Mouse (Mus musculus) cortical plate, adult 2 months (tissue): ENCODE measurements around the gene Gabbr2. TPM values are rescaled to one million over a fixed set of nuclear protein-coding genes. Genes with fewer than 3 reads are reported as not detected.
"Not testable (repeated sequence)": the region's sequence is repeated elsewhere in the genome, so short reads cannot be mapped to it uniquely, and the experiment has no call there.

Experiments
- H3K27ac ChIP-seq: fragments of 200-500 bp; 2 replicates; pipeline ENCODE4 v1.5.1; 2012; ENCODE audit warnings: low read length, control low read depth, inconsistent platforms; ENCODE audit not compliant: insufficient read depth
- H3K4me1 ChIP-seq: fragments of 200-500 bp; 2 replicates; pipeline ENCODE4 v1.6.1; 2011; ENCODE audit warnings: low read length; ENCODE audit not compliant: control insufficient read depth, insufficient read depth
- H3K4me3 ChIP-seq: fragments of 200-500 bp; 2 replicates; pipeline ENCODE4 v1.5.1; 2011; ENCODE audit warnings: mild to moderate bottlenecking, low read length, control low read depth; ENCODE audit not compliant: insufficient read depth
- CTCF ChIP-seq: fragments of 200-500 bp; IDR thresholded peaks from 2 replicates; pipeline ENCODE4 v1.5.1; 2011; ENCODE audit warnings: mild to moderate bottlenecking, control low read depth, low read length; ENCODE audit not compliant: insufficient read depth; ENCODE audit errors: extremely low read depth
- POLR2A ChIP-seq: fragments of 200-500 bp; IDR thresholded peaks from 2 replicates; pipeline ENCODE4 v1.6.1; 2011; ENCODE audit warnings: mild to moderate bottlenecking, low read length, control low read depth; ENCODE audit not compliant: insufficient read depth; ENCODE audit errors: extremely low read depth
- polyA plus RNA-seq: library from polyadenylated mRNA; depleted of rRNA; stranded (reverse); fragments of >200 nt; gene quantifications from 2 replicates; pipeline ENCODE4 v1.2.3, GENCODE M21; 2012

Gene Gabbr2
- polyA plus RNA-seq, 1 experiment: 139 TPM

DNA sequence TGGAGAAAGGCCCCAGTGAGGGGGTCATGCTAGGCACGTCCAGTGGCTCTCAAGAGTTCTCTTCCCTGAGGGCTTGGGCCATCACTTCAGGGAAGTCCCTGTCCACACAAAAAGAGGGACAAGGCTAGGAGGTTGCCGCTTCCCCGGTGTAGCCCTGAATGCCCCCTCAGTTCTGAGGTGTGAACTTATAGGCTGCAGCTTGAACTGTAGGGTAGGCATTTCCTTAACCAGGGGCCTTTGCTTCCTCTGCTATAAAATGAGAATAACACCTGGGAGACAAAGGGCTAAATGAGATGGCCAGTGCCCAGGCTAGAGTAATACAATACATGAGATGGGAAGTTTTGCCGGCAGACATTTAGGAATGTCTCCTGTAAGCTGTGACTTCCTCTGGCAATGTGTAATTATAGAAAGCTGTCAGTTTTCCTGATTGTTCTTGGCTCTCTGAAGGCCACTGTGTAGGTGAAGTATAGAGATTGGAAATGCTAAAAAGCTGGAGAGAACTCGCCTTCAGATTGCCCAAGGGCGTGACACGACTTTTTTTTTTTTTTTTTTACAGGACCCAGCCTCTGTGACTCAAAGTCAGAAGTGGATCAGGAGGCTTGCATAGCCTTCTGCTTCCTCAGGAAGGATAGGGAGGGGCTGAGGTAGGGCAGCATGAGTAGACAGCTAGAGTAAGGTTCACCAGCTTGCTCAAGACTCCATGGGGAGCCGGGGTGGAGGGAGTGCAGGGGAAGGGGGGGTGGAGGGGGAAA is 348.6 kb downstream of the Gabbr2 start:
- Histone ChIP-seq H3K27ac (no peak overlapping the region), H3K4me3 (no peak overlapping the region), H3K4me1 (no peaks in the 10 kb centered on the region)
- TF ChIP-seq POLR2A (no peak), CTCF (no peak)

DNA sequence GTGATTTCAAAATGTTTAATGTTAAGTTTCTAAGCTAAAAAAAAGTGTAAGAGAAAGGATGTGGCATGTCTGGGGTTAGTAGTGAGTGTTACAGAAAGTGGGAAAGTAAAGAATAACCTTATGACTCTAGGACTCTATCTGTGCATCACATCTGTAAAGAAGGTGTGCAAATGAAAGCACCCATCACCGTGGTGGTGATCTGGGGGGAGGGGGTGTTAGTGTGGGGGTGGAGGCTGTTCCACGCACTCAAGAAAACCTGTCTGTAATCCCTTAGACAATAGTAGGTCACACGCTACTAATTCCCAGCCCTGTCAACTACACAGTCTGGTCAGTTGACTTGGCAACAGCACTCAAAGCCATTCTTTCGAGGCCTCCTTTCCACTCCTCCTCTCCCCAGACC is 350.4 kb downstream of the Gabbr2 start:
- no peak overlapping the region for H3K4me3 ChIP-seq
- no peak overlapping the region for H3K27ac ChIP-seq
- no peaks in the 10 kb centered on the region for H3K4me1 ChIP-seq
- TF ChIP-seq POLR2A (no peak), CTCF (no peak)

DNA sequence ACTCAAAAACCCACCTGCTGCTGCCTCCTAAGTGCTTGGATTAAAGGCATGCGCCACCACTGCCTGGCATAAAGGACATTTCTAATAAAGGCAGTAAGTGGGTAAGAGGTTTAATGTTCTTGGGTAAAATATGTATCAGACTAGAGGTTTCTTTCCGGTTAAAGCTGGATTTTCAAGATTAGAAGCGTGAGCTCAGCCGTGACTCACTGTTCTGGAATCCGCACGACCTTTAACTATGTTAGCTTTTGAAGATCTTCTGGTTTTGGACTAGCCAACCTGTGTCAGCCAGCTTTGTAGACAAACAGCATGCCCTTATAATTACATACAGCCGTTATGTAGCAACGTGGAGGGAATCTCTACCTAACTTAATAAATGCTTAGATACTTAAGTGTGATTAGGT is 351.8 kb downstream of the Gabbr2 start:
- H3K27ac ChIP-seq: no peak overlapping the region
- TF ChIP-seq CTCF: no peak
- no peak for TF ChIP-seq POLR2A

DNA sequence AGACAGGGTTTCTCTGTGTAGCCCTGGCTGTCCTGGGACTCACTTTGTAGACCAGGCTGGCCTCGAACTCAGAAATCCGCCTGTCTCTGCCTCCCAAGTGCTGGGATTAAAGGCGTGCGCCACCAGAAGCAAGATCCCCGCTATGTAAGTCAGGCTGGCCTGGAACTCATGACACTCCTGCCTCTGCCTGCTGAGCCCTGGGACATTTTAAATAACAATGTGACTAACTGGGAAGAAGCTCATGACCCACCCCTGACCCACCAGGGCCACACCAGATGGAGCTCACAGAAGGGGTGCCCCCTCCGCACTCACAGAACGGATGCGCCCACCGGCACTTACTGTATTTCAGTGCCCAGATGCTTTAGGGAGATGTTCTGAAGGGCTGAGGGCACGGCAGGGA is 354.4 kb downstream of the Gabbr2 start:
- H3K4me1 ChIP-seq, H3K27ac ChIP-seq, H3K4me3 ChIP-seq: not testable (repeated sequence)

More for the DNA sequence above, 351.8 kb downstream of the Gabbr2 start:
- Histone ChIP-seq H3K4me1 (peaks cover 1% of the 10 kb centered on the region; the same call in 1 of the 2 replicates), H3K4me3 (no peak overlapping the region)

DNA sequence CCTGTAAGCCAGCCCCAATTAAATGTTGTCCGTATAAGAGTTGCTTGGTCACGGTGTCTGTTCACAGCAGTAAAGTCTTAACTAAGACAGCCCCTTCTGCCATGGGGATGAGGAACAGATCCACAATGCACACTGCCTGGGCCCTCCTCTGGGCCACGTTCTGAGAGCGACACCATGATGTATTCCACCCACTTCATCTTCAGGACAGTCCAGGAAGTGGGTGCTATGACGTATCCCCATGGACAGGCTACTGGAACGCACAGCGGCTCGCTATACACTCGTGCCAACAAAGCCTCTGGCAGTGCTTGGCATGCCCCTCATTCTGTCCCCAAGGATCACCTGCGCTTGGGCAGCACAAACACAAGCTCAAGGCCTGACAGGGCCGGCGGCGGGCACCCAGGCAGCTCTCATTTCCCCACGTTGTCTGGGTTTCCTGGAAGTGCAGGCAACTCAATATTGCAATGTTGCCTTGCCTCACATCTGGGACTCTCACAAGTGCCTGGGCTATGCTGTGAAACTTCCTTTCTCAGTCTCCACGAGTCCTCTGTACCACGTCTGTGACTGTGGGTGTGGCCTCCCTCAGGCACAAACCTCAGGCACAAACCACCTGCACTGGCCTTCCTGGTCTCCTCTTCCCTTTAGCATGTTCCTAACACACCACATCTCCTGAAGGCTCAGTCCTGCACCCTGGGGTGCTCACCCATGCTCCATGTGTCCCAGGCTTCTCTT is 355.8 kb downstream of the Gabbr2 start:
- Histone ChIP-seq H3K27ac (no peak overlapping the region), H3K4me3 (no peak overlapping the region), H3K4me1 (peaks cover 3% of the 10 kb centered on the region)
- TF ChIP-seq CTCF (no peak), POLR2A (no peak)

DNA sequence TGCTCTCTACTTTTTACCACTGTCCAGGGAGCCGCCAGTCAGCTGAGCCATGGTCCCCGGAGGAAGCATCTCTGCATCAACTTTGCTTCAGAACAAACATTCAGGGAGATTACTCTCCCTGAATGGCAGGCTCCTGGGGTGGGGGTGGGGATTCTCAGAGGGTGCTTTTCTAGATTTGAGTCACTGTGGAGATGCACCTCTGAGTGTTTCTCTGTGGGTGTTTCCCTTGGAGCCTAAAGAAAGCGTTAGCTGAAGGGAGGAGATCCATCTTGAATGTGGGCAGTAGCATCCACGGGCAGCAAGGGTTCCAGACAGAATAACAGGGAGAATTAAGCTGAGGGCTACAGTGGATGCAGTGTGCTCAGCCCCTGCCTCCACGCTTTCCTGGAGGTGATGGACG is 356.8 kb downstream of the Gabbr2 start:
- H3K4me3 ChIP-seq: no peak overlapping the region
- no peak overlapping the region; the same call in 1 of the 2 replicates for H3K27ac ChIP-seq
- TF ChIP-seq CTCF (no peak), POLR2A (no peak)
- H3K4me1 ChIP-seq: peaks cover 3% of the 10 kb centered on the region

DNA sequence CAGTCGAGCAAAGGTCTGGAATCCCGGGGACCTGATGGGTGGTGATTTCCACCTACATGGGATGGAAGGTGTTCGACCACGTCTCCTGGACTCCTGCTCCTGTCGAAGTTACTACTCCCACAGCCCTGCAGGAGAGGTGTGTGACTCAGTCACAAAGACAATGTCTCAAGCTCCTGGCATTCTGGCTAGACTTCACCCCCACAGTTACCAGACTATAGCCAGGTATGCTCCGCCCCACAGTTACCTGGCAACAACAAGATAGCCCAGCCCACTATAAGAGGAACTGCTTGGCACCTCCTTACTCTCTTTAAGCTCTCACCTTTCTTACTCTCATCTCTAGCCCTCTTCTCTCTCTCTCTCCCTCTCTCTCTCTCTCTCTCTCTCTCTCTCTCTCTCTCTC is 358.1 kb downstream of the Gabbr2 start:
- H3K4me1 ChIP-seq, H3K27ac ChIP-seq, H3K4me3 ChIP-seq: not testable (repeated sequence)

DNA sequence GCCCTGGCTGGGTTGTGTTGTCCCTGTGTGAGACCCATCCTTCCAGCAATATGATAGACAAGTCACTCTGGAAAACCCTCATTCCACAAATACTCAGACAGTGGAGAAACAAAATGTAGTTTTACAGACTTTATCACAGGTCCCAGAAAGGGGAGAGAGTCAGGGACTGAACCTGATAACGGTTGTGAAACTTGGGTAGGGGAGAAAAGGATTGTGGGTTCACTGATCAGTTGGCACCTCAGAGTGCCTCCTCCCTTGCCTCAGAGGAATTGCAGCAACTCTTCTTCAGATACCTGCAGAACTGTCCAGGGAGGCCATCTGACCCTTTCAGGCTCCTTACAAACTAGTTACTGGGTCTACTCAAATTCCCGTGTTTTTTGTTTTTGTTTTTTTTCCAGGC is 359.2 kb downstream of the Gabbr2 start:
- no peak for TF ChIP-seq POLR2A
- TF ChIP-seq CTCF: no peak
- Histone ChIP-seq H3K27ac (no peak overlapping the region), H3K4me1 (peaks cover 3% of the 10 kb centered on the region), H3K4me3 (no peak overlapping the region)

DNA sequence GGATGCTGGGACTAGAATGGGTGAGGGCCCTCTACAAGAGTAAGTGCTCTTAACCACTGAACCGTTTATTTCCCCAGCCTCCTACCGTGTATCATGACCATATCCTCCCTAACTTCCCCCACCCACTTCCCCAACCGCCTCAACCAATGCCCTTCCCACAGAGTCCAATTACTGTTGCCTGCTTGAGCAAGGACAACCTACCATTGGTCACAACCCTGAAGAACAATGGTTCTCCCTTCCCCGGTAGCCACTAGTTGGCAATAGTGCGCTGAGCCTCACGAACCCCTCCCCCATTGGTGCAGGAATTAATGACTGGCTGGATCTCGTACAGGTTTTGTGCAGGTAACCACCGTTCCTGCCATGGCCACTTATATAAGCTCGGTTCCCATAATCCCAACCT is 361.3 kb downstream of the Gabbr2 start:
- Histone ChIP-seq H3K4me3 (no peak overlapping the region), H3K27ac (no peak overlapping the region), H3K4me1 (peaks cover 3% of the 10 kb centered on the region)
- TF ChIP-seq POLR2A: no peak
- TF ChIP-seq CTCF: no peak

DNA sequence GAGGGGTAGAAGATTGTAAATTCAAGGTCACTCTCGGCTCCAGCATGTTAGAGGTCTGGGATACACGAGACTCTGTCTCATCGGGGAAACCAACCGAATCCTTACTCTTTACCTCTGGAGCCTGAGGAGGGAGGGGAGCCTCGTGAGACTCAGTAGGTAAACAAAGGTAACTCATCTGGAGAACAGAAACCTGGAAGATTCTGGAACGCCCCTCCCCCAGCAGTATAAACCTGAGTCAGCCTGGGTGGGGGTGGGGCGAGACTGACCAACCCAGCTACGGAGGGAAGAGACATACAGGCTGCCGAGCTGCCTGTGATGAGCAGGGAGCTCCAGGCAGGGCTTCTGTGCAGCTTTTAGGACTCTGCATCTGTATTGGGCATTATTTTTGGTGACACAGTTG is 362.8 kb downstream of the Gabbr2 start:
- Histone ChIP-seq H3K4me1 (no peaks in the 10 kb centered on the region), H3K27ac (no peak overlapping the region), H3K4me3 (no peak overlapping the region)
- TF ChIP-seq CTCF: no peak
- TF ChIP-seq POLR2A: no peak
